In genomic region chr3:108241243-108241839, GRCm38 (mm10) we compare ENCODE assay signal across 28 mouse cellular contexts. TPM values are rescaled to one million over a fixed set of nuclear protein-coding genes. Genes with fewer than 3 reads are reported as not detected.
"Had no signal": no experiment of that assay in that cellular context is flagged by ENCODE, and none has a peak within 500 bp of the region (broad histone marks: within the 10 kb centered on the region; RNA-seq: fewer than 3 reads in every experiment).

No protein-coding gene starts in this region.

- H3K27me3 ChIP-seq: heart, embryonic 12.5 days; hindbrain, embryonic 12.5 days; intestine, embryonic 15.5 days; liver, embryonic 13.5 days; liver, embryonic 15.5 days had no signal

- H3K36me3 ChIP-seq: heart, embryonic 10.5 days; heart, embryonic 12.5 days; hindbrain, embryonic 10.5 days; hindbrain, embryonic 12.5 days; intestine, embryonic 15.5 days; limb, embryonic 10.5 days; limb, embryonic 12.5 days; liver, embryonic 13.5 days; liver, embryonic 15.5 days had no signal

- DNase-seq: gastrocnemius, adult 2 months; gastrocnemius, postnatal 10 days; gastrocnemius, postnatal 25 days; heart, adult 18-20 months; heart, postnatal 10 days; heart, postnatal 4 days; kidney, adult 18-20 months; kidney, adult 8-10 months; kidney, postnatal 14 days; kidney, postnatal 36 days; layer of hippocampus, adult 9-11 months; liver; liver, embryonic 13.5 days had no signal

- ATAC-seq: hindbrain, embryonic 16.5 days; inflammation-experienced regulatory T-cells, adult 6 months; intestine, embryonic 15.5 days; intestine, postnatal 0 days had no signal

- H3K4me1 ChIP-seq: heart, embryonic 10.5 days; heart, embryonic 12.5 days; hindbrain, embryonic 10.5 days; hindbrain, embryonic 12.5 days; intestine, embryonic 15.5 days; limb, embryonic 10.5 days; limb, embryonic 12.5 days; liver, embryonic 13.5 days; liver, embryonic 15.5 days had no signal

- H3K27ac ChIP-seq: gastrocnemius, adult 2 months; heart, embryonic 10.5 days; hindbrain, embryonic 10.5 days; hindbrain, embryonic 12.5 days; hindbrain, embryonic 14.5 days; intestine, embryonic 15.5 days; kidney, postnatal 0 days; limb, embryonic 10.5 days; limb, embryonic 12.5 days; liver, embryonic 13.5 days; liver, embryonic 15.5 days had no signal

- H3K4me3 ChIP-seq: gastrocnemius, adult 2 months; heart, embryonic 10.5 days; heart, embryonic 12.5 days; hindbrain, embryonic 10.5 days; hindbrain, embryonic 12.5 days; intestine, embryonic 15.5 days; limb, embryonic 10.5 days; limb, embryonic 12.5 days; liver, embryonic 13.5 days; liver, embryonic 15.5 days had no signal

- H3K9me3 ChIP-seq: heart, embryonic 10.5 days; hindbrain, embryonic 10.5 days; hindbrain, embryonic 12.5 days; intestine, embryonic 15.5 days; limb, embryonic 10.5 days; limb, embryonic 12.5 days; liver, embryonic 13.5 days; liver, embryonic 15.5 days had no signal

- H3K4me2 ChIP-seq: heart, embryonic 12.5 days; hindbrain, embryonic 12.5 days; hindbrain, embryonic 14.5 days; intestine, embryonic 15.5 days; limb, embryonic 12.5 days; liver, embryonic 11.5 days; liver, embryonic 13.5 days; liver, embryonic 15.5 days had no signal

- H3K9ac ChIP-seq: heart, embryonic 12.5 days; hindbrain, embryonic 12.5 days; hindbrain, embryonic 14.5 days; intestine, embryonic 15.5 days; limb, embryonic 12.5 days; liver, embryonic 13.5 days; liver, embryonic 15.5 days had no signal

RNA-seq across cellular contexts. Expression of gene Sypl2, which starts 14.9 kb away (rescaled TPM):
- total RNA-seq: granulocyte monocyte progenitor cell, adult 5-6 weeks had no signal
- polyA plus RNA-seq: inflammation-experienced regulatory T-cells, adult 6 months had no signal

RNA-seq across cellular contexts. Expression of gene Sort1, which starts 42.5 kb away (rescaled TPM):
- polyA plus RNA-seq: inflammation-experienced regulatory T-cells, adult 6 months had no signal
